Mouse (Mus musculus): ENCODE data around the gene Zfp867.

Zfp867 gene

GRCm38 (mm10) chr11:59472326-59472677, at the start of gene Zfp867:
TSS of gene Zfp867 (minus strand) at chr11:59472474.
- peak; percentile 90 for DNase-seq (ENCODE audit: extremely low spot score, low spot score)

GRCm38 (mm10) chr11:59519741-59520495, 47.6 kb upstream of the Zfp867 start:
- DNase-seq (ENCODE audit: extremely low spot score, low spot score) = no peak

- no peak for DNase-seq (ENCODE audit: extremely low spot score, low spot score)
These were observed 46.0 kb upstream of the Zfp867 start for GRCm38 (mm10) chr11:59518226-59518625.

- no peak for DNase-seq (ENCODE audit: extremely low spot score, low spot score)
These were observed 45.2 kb upstream of the Zfp867 start for GRCm38 (mm10) chr11:59517441-59517840.

- DNase-seq (ENCODE audit: extremely low spot score, low spot score) = no peak
These were observed 42.5 kb upstream of the Zfp867 start for GRCm38 (mm10) chr11:59514789-59515188.

GRCm38 (mm10) chr11:59514381-59514780, 42.1 kb upstream of the Zfp867 start:
- DNase-seq (ENCODE audit: extremely low spot score, low spot score) = no peak

DNA sequence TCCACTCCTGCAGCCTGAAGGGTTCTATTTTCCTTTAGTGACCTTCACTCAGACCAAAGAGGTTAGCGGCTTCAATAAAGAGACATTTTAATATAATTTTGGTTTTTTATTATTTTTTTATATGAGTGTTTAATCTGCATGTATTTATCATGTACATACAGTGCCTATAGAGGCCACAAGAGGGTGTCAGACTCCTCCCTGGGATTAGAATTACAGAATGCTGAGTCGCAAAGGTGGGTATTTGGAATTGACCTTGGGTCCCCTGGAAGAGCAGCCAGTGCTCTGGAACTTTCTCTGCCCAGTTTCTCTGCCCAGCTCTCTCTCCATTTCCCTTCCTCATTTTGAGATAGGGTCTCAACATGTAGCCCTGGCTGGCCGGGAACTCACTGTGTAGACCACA, 41.3 kb upstream of the Zfp867 start:
- DNase-seq (ENCODE audit: extremely low spot score, low spot score) = no peak

- DNase-seq (ENCODE audit: extremely low spot score, low spot score) = no peak
These were observed 40.5 kb upstream of the Zfp867 start for GRCm38 (mm10) chr11:59512733-59513132.

DNA sequence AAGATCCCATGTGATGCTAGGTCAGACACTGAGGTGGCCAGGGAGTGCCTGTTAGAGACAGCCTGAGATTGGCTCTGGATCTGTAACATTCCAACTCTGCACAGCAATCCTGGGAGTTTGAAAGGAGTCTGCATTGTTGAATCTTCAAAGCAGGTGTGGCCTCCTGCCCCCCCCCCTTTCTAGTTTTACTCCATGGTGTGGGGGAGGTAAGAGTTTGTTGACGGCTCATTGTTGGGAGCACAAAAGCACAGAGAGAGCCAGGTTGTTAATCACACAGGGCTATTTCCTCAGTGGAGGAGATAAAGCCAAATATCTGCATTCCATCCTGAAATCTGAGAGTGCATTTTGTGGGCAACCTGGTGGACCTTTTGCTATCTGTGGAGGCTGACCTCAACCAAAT, 39.3 kb upstream of the Zfp867 start:
- no peak for DNase-seq (ENCODE audit: extremely low spot score, low spot score)

GRCm38 (mm10) chr11:59506713-59507074, 34.4 kb upstream of the Zfp867 start:
- no peak for DNase-seq (ENCODE audit: extremely low spot score, low spot score)

GRCm38 (mm10) chr11:59505839-59506712, 33.8 kb upstream of the Zfp867 start:
- peak; percentile 92 for DNase-seq (ENCODE audit: extremely low spot score, low spot score)

GRCm38 (mm10) chr11:59505351-59505838, 33.1 kb upstream of the Zfp867 start:
- peak; percentile 70 for DNase-seq (ENCODE audit: extremely low spot score, low spot score)

GRCm38 (mm10) chr11:59501978-59502700, 29.9 kb upstream of the Zfp867 start:
- DNase-seq (ENCODE audit: extremely low spot score, low spot score) = no peak

DNA sequence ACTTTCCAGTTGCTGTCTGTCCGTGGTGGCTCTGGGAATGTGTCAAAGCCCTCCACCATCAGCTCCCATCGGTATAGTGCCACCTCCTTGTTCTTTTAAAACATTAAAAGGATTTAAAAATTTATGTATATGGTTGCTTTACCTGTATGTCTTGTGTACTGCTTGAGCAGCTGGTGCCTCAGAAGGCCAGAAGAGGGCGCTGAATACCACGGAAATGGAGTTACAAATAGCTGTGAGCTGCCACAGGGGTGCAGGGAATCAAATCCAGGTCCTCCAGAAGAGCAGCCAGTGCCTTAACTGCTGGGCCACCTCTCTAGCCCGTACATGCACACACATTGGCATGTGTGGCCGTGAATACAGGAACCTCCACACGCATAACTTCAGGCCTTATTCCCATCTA, 25.5 kb upstream of the Zfp867 start:
- DNase-seq (ENCODE audit: extremely low spot score, low spot score) = no peak

DNA sequence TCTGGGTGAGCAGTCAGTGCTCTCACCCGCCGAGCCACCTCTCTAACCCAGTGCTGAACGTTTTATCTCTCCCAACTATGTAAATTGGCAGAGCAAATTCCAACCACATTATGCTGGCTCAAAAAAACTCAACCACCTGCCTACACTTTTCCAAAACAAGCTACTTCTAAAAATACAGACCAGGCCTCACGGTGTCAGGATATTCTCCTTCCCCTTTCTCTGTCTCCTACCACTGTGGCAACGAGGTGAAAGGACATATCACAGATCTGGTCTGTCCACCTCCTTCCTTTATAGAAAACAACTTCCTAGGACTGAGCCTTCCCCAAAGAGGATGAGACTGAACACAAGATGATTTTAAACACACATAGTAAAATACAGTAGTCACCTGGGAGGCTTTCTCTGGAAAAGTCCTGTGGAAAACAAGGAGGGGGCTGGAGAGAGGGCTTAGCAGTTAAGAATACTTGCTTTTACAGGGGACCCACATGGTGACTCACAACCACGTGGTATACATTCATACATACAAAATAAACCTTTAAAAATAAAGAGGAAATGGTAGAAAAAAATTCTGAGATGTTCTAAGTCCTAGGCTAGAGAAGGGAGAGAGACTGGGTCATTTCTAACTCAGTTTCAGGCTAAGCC, 24.5 kb upstream of the Zfp867 start:
- DNase-seq (ENCODE audit: extremely low spot score, low spot score) = no peak

- no peak for DNase-seq (ENCODE audit: extremely low spot score, low spot score)
These were observed 13.9 kb upstream of the Zfp867 start for GRCm38 (mm10) chr11:59486222-59486621.

- DNase-seq (ENCODE audit: extremely low spot score, low spot score) = no peak
These were observed 13.4 kb upstream of the Zfp867 start for GRCm38 (mm10) chr11:59485641-59486040.

- peak; percentile 53 for DNase-seq (ENCODE audit: extremely low spot score, low spot score)
These were observed 10.9 kb upstream of the Zfp867 start for GRCm38 (mm10) chr11:59483212-59483611.

- DNase-seq (ENCODE audit: extremely low spot score, low spot score) = no peak
These were observed 5.0 kb upstream of the Zfp867 start for GRCm38 (mm10) chr11:59477240-59477639.

DNA sequence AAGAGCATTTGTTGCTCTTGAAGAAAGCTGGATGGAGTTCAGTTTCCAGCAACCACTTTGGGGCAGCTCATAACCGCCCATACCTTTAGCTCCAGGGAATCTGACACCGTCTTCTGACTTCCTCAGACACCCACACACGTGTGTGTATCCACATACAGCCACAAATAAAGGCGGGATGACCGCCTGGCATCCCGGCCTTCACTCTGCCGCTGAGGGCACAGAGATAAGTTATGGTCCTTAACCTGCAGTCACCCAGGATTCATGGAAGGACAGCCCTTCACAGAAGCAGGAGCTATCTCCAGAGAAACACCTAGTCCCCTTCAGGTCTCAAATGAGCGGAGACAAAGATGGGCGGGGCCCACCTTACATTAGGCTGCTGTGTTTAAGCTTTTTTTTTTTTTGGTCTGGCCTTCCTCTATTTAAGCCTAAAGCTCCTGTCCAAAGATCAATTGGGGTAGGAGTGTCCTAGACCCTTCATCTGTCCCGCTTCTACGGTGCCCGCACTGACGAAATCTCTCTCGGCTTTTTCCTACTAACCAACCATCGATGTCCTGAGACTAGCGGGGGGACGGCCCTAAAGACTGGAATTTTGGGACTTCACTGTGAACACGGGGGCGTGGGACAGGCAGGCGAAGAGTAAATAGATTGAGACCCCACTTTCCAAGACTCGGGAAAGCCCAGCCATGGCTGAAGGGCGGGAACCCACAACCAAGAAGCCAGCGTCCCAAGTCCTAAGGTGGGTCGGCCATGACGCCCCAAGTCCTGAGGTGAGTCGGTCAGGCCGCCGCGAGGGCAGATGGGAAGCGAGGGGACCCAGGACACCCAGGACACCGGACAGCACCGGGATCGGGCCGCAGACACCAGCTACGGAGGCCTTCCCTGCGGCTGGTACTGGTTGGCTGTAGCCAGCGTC, 605 bp downstream of the Zfp867 start:
- DNase-seq (ENCODE audit: extremely low spot score, low spot score) = no peak
